Mouse (Mus musculus): ENCODE measurements around the gene Hcrt. TPM values are rescaled to one million over a fixed set of nuclear protein-coding genes. Genes with fewer than 3 reads are reported as not detected.

Gene Hcrt
- 0.92 TPM in 1 of 2 replicates, not detected in the other for polyA plus RNA-seq (2015; fragmentation: Nextera tagmentation; extraction: Ambion mirVana)

- ATAC-seq = no peak
- Histone ChIP-seq H3K4me2 (ENCODE audit: low read length) (peak within 1 kb of the TSS; percentile 74), H3K27me3 (replicated peaks; ENCODE audit: control insufficient read depth, insufficient read depth, low read length) (no peaks in the 10 kb centered on the region; the same call in 1 of the 2 replicates), H3K4me1 (replicated peaks; ENCODE audit: control insufficient read depth, insufficient read depth, low read length) (peaks cover 21% of the 10 kb centered on the region), H3K4me3 (replicated peaks; ENCODE audit: low read length) (peak within 1 kb of the TSS; percentile 47), H3K27ac (ENCODE audit: low read length) (no peak within 1 kb of the TSS), H3K36me3 (ENCODE audit: control insufficient read depth, insufficient read depth) (no peaks in the 10 kb centered on the region), H3K9ac (replicated peaks; ENCODE audit: low read depth, low read length) (peak within 1 kb of the TSS; percentile 63), H3K9me3 (ENCODE audit: control insufficient read depth, low read length) (no peaks in the 10 kb centered on the region)
- 84% methylated on average over 7 of the region's 7 CpGs for WGBS
These were observed at the start of gene Hcrt for GRCm38 (mm10) chr11:100762831-100763230. TSS of gene Hcrt (minus strand) at chr11:100762931.

- no peak overlapping the region for H3K4me2 ChIP-seq (ENCODE audit: low read length)
- no peak overlapping the region for H3K4me3 ChIP-seq (replicated peaks; ENCODE audit: low read length)
- no peaks in the 10 kb centered on the region for H3K36me3 ChIP-seq (ENCODE audit: control insufficient read depth, insufficient read depth)
- H3K4me1 ChIP-seq (replicated peaks; ENCODE audit: control insufficient read depth, insufficient read depth, low read length) = peaks cover 5% of the 10 kb centered on the region; the same call in 1 of the 2 replicates
- no peak overlapping the region for H3K9ac ChIP-seq (replicated peaks; ENCODE audit: low read depth, low read length)
- H3K27me3 ChIP-seq (replicated peaks; ENCODE audit: control insufficient read depth, insufficient read depth, low read length) = no peaks in the 10 kb centered on the region
- H3K27ac ChIP-seq (ENCODE audit: low read length) = no peak overlapping the region
- ATAC-seq = no peak
- WGBS = 92% methylated on average over 2 of the region's 2 CpGs
- no peaks in the 10 kb centered on the region for H3K9me3 ChIP-seq (ENCODE audit: control insufficient read depth, low read length)
These were observed 48.4 kb upstream of the Hcrt start for GRCm38 (mm10) chr11:100811132-100811531.

- WGBS = 90% methylated on average over 9 of the region's 9 CpGs
These were observed 47.8 kb upstream of the Hcrt start for GRCm38 (mm10) chr11:100810516-100810915.

DNA sequence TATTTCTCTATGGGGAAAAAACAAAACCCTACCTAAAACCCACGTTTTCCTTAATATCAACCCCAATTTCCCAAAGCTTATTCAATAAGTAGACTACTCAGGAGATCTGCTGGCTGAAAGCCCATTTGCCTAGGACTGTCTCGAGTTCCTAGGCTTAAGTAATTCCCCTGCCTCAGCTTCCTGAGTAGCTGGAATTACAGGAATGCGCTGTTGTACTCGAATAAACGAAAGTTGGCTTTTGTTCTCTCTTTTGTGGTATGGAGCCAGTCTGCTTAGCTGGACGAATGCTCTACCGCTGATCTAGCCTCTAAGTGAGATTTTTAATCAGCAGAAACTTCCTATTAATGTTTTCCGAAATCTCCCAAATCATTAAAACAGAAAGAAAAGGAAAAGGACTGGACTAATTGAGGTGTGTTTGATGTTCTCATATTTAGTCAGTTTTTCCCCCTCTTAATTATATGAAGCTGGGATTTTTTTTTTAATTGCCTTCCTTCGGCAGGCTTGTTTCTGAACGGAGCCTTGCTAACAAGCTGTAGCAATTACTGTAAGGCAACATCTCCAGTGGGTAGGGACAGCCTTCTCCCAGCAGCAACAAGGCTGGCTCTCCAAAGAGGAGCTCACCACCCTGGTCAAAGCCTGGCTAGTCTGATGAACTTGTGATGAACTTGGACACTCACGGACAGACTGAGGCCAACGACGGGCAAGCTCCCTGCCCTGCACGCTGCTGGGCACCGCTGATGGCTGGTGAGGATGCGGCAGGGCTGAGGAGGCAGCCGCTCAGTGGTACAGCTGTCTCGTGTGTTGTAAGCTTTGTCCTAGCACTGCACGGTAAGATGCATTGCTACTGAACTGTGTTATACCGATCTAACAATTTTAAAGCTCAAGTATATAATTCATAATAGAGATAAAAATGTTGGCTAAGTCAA, 43.9 kb upstream of the Hcrt start:
- Histone ChIP-seq H3K9ac (replicated peaks; ENCODE audit: low read depth, low read length) (no peak overlapping the region), H3K4me1 (replicated peaks; ENCODE audit: control insufficient read depth, insufficient read depth, low read length) (peaks cover 5% of the 10 kb centered on the region; the same call in 1 of the 2 replicates), H3K4me3 (replicated peaks; ENCODE audit: low read length) (no peak overlapping the region), H3K4me2 (ENCODE audit: low read length) (no peak overlapping the region), H3K9me3 (ENCODE audit: control insufficient read depth, low read length) (no peaks in the 10 kb centered on the region), H3K27me3 (replicated peaks; ENCODE audit: control insufficient read depth, insufficient read depth, low read length) (no peaks in the 10 kb centered on the region), H3K36me3 (ENCODE audit: control insufficient read depth, insufficient read depth) (peaks cover 2% of the 10 kb centered on the region; the same call in 1 of the 2 replicates), H3K27ac (ENCODE audit: low read length) (peak overlapping the region; percentile 22; the same call in 1 of the 2 replicates)
- no peak for ATAC-seq
- 37% methylated on average over 20 of the region's 20 CpGs for WGBS

More at GRCm38 (mm10) chr11:100810516-100810915, 47.8 kb upstream of the Hcrt start:
- H3K9me3 ChIP-seq (ENCODE audit: control insufficient read depth, low read length) = no peaks in the 10 kb centered on the region
- H3K4me1 ChIP-seq (replicated peaks; ENCODE audit: control insufficient read depth, insufficient read depth, low read length) = peaks cover 5% of the 10 kb centered on the region; the same call in 1 of the 2 replicates
- no peak for ATAC-seq
- no peak overlapping the region for H3K4me3 ChIP-seq (replicated peaks; ENCODE audit: low read length)
- no peak overlapping the region for H3K9ac ChIP-seq (replicated peaks; ENCODE audit: low read depth, low read length)
- no peak overlapping the region for H3K27ac ChIP-seq (ENCODE audit: low read length)
- H3K36me3 ChIP-seq (ENCODE audit: control insufficient read depth, insufficient read depth) = no peaks in the 10 kb centered on the region
- H3K27me3 ChIP-seq (replicated peaks; ENCODE audit: control insufficient read depth, insufficient read depth, low read length) = no peaks in the 10 kb centered on the region
- H3K4me2 ChIP-seq (ENCODE audit: low read length) = no peak overlapping the region

DNA sequence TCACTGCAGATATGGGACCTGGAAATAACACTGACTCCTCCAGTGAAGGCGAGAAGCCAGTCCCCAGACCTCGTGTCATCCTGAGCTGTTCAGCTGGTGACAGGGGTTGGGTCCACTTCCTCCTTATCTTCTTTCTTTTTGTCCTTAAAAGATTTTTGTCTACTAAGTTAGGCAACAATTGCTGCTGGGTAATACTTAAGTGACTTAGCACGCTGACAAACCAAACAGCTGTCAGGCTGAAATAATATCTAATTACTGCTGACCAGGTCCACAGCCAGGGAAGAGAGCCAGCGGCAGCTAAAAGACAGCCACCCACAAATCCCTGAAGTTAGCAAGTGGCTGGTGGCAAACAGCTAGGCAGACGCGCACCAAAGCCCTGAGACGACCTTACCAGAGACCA, 42.8 kb upstream of the Hcrt start:
- H3K4me1 ChIP-seq (replicated peaks; ENCODE audit: control insufficient read depth, insufficient read depth, low read length) = peaks cover 5% of the 10 kb centered on the region; the same call in 1 of the 2 replicates
- no peak overlapping the region for H3K4me3 ChIP-seq (replicated peaks; ENCODE audit: low read length)
- WGBS = 81% methylated on average over 7 of the region's 7 CpGs
- no peak overlapping the region for H3K27ac ChIP-seq (ENCODE audit: low read length)
- ATAC-seq = no peak
- no peaks in the 10 kb centered on the region for H3K9me3 ChIP-seq (ENCODE audit: control insufficient read depth, low read length)
- H3K4me2 ChIP-seq (ENCODE audit: low read length) = no peak overlapping the region
- H3K9ac ChIP-seq (replicated peaks; ENCODE audit: low read depth, low read length) = no peak overlapping the region
- no peaks in the 10 kb centered on the region for H3K27me3 ChIP-seq (replicated peaks; ENCODE audit: control insufficient read depth, insufficient read depth, low read length)
- peaks cover 2% of the 10 kb centered on the region; the same call in 1 of the 2 replicates for H3K36me3 ChIP-seq (ENCODE audit: control insufficient read depth, insufficient read depth)

DNA sequence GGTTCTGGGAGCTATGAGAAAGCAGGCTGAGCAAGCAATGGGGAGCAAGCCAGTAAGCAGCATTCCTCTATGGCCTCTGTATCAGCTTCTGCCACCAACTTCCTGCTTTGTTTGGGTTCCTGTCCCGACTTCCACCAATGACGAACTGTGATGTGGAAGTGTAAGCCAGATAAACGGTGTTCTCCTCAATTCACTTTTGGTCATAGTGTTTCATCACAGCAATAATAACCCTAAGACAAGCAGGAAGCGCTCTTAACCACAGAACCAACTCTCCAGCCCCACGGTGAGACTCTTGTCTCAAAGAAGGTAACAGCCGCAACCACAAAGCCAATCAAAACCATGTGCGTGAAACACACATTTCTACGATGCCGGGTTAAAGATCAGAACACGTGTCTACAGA, 41.7 kb upstream of the Hcrt start:
- no peaks in the 10 kb centered on the region for H3K9me3 ChIP-seq (ENCODE audit: control insufficient read depth, low read length)
- no peak for ATAC-seq
- H3K27ac ChIP-seq (ENCODE audit: low read length) = no peak overlapping the region
- no peak overlapping the region for H3K9ac ChIP-seq (replicated peaks; ENCODE audit: low read depth, low read length)
- no peak overlapping the region for H3K4me2 ChIP-seq (ENCODE audit: low read length)
- no peaks in the 10 kb centered on the region for H3K27me3 ChIP-seq (replicated peaks; ENCODE audit: control insufficient read depth, insufficient read depth, low read length)
- 98% methylated on average over 10 of the region's 10 CpGs for WGBS
- H3K36me3 ChIP-seq (ENCODE audit: control insufficient read depth, insufficient read depth) = peaks cover 2% of the 10 kb centered on the region; the same call in 1 of the 2 replicates
- H3K4me1 ChIP-seq (replicated peaks; ENCODE audit: control insufficient read depth, insufficient read depth, low read length) = peaks cover 5% of the 10 kb centered on the region; the same call in 1 of the 2 replicates
- no peak overlapping the region for H3K4me3 ChIP-seq (replicated peaks; ENCODE audit: low read length)

GRCm38 (mm10) chr11:100799426-100799825, 36.7 kb upstream of the Hcrt start:
- Histone ChIP-seq H3K27ac (ENCODE audit: low read length) (no peak overlapping the region), H3K9ac (replicated peaks; ENCODE audit: low read depth, low read length) (no peak overlapping the region), H3K9me3 (ENCODE audit: control insufficient read depth, low read length) (no peaks in the 10 kb centered on the region), H3K4me3 (replicated peaks; ENCODE audit: low read length) (no peak overlapping the region), H3K36me3 (ENCODE audit: control insufficient read depth, insufficient read depth) (peaks cover 2% of the 10 kb centered on the region; the same call in 1 of the 2 replicates), H3K27me3 (replicated peaks; ENCODE audit: control insufficient read depth, insufficient read depth, low read length) (no peaks in the 10 kb centered on the region), H3K4me2 (ENCODE audit: low read length) (no peak overlapping the region), H3K4me1 (replicated peaks; ENCODE audit: control insufficient read depth, insufficient read depth, low read length) (no peaks in the 10 kb centered on the region)
- ATAC-seq = no peak
- 81% methylated on average over 5 of the region's 5 CpGs for WGBS

GRCm38 (mm10) chr11:100796585-100796984, 33.9 kb upstream of the Hcrt start:
- no peaks in the 10 kb centered on the region for H3K9me3 ChIP-seq (ENCODE audit: control insufficient read depth, low read length)
- no peak for ATAC-seq
- H3K36me3 ChIP-seq (ENCODE audit: control insufficient read depth, insufficient read depth) = no peaks in the 10 kb centered on the region
- H3K27ac ChIP-seq (ENCODE audit: low read length) = no peak overlapping the region
- 70% methylated on average over 8 of the region's 8 CpGs for WGBS
- H3K4me3 ChIP-seq (replicated peaks; ENCODE audit: low read length) = no peak overlapping the region
- H3K4me2 ChIP-seq (ENCODE audit: low read length) = no peak overlapping the region
- H3K27me3 ChIP-seq (replicated peaks; ENCODE audit: control insufficient read depth, insufficient read depth, low read length) = no peaks in the 10 kb centered on the region
- H3K9ac ChIP-seq (replicated peaks; ENCODE audit: low read depth, low read length) = no peak overlapping the region
- no peaks in the 10 kb centered on the region for H3K4me1 ChIP-seq (replicated peaks; ENCODE audit: control insufficient read depth, insufficient read depth, low read length)

GRCm38 (mm10) chr11:100795386-100795785, 32.7 kb upstream of the Hcrt start:
- no peak for ATAC-seq
- no peaks in the 10 kb centered on the region for H3K4me1 ChIP-seq (replicated peaks; ENCODE audit: control insufficient read depth, insufficient read depth, low read length)
- no peak overlapping the region for H3K4me2 ChIP-seq (ENCODE audit: low read length)
- H3K36me3 ChIP-seq (ENCODE audit: control insufficient read depth, insufficient read depth) = no peaks in the 10 kb centered on the region
- H3K27me3 ChIP-seq (replicated peaks; ENCODE audit: control insufficient read depth, insufficient read depth, low read length) = no peaks in the 10 kb centered on the region
- H3K4me3 ChIP-seq (replicated peaks; ENCODE audit: low read length) = no peak overlapping the region
- H3K27ac ChIP-seq (ENCODE audit: low read length) = no peak overlapping the region
- no peak overlapping the region for H3K9ac ChIP-seq (replicated peaks; ENCODE audit: low read depth, low read length)
- no peaks in the 10 kb centered on the region for H3K9me3 ChIP-seq (ENCODE audit: control insufficient read depth, low read length)
- 95% methylated on average over 2 of the region's 2 CpGs for WGBS

Measured in forebrain, embryonic 16.5 days (tissue).